Mouse (Mus musculus) bone marrow macrophage, adult 2 months (primary cell): ENCODE measurements around the gene Olfr639. TPM values are rescaled to one million over a fixed set of nuclear protein-coding genes. Genes with fewer than 3 reads are reported as not detected.

Experiments
- H3K27ac ChIP-seq: 2 replicates; pipeline ENCODE4 v1.5.1; 2012; ENCODE audit warnings: low read depth, low read length; ENCODE audit not compliant: insufficient read depth
- H3K4me1 ChIP-seq: 2 replicates; pipeline ENCODE4 v1.6.1; 2012; ENCODE audit warnings: low read length; ENCODE audit not compliant: control insufficient read depth, insufficient read depth
- H3K4me3 ChIP-seq: 2 replicates; pipeline ENCODE4 v1.5.1; 2012; ENCODE audit warnings: mild to moderate bottlenecking, low read length, moderate library complexity; ENCODE audit not compliant: insufficient read depth
- CTCF ChIP-seq: IDR thresholded peaks from 2 replicates; pipeline ENCODE4 v1.5.1; 2012; ENCODE audit warnings: low read depth, mild to moderate bottlenecking, low read length, moderate library complexity
- POLR2A ChIP-seq: IDR thresholded peaks from 2 replicates; pipeline ENCODE4 v1.6.1; 2012; ENCODE audit warnings: mild to moderate bottlenecking, low read depth, low read length, borderline replicate concordance
- polyA plus RNA-seq: library from polyadenylated mRNA; stranded (reverse); fragments of >200 nt; gene quantifications from 2 replicates; pipeline ENCODE4 v1.2.4, GENCODE M21; 2012; ENCODE audit not compliant: missing spikeins, insufficient read depth, insufficient read length

Olfr639 gene
- polyA plus RNA-seq, result 0.12 TPM in 1 of 2 replicates, not detected in the other

DNA sequence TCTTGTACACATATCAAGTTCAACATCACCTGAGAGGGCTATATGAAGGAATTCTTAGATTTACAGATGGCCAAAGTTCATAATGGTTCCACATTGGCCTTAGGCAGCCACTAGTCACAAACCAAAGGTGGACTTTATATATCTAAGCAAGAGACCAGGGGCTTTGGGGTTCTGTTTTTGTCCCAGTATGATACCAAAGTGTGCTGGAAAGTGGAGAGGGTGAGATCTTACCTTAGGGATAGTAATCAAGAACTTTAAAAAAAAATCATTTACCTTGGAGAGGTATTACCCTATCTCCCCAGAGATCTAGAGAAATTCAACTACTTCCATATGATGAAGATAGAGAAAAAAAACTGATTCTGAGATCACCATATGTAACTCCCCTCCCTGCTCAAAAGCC lies at the start of gene Olfr639:
Olfr639 (minus strand) TSS at position 101 of the 400 bp plus-strand sequence.
- TF ChIP-seq CTCF (no peak), POLR2A (no peak)
- no peak within 1 kb of the TSS for H3K4me3 ChIP-seq

GRCm38 (mm10) chr7:104061345-104061744 lies 44.2 kb upstream of the Olfr639 start, which contains the start of gene 4930516K23Rik:
4930516K23Rik (minus strand) TSS chr7:104061445.
- H3K4me3 ChIP-seq, result no peak within 1 kb of the TSS
- H3K4me1 ChIP-seq, result no peaks in the 10 kb centered on the region
- H3K27ac ChIP-seq, result no peak within 1 kb of the TSS
- no peak for TF ChIP-seq POLR2A
- TF ChIP-seq CTCF, result no peak

More for the DNA sequence above, at the start of gene Olfr639:
- Histone ChIP-seq H3K27ac (no peak within 1 kb of the TSS), H3K4me1 (no peaks in the 10 kb centered on the region)

DNA sequence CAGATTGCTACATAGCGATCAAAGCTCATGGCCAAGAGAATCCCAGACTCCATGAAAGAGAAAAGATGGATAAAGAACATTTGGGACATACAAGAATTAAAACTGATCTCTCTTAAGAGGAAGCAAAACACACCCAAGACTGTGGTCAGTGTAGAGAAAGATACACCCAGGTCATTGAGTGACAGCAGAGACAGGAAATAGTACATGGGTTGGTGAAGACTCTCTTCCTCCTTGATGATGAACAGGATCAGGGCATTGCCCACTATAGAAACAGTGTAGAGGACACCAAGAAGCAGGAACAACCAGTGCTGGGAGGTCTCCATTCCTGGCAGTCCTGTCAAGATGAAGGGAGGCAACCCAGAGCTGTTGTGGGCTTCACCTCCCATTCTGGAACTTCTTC lies 42.1 kb upstream of the Olfr639 start:
- H3K27ac ChIP-seq, result no peak overlapping the region
- TF ChIP-seq CTCF (no peak), POLR2A (no peak)
- H3K4me1 ChIP-seq, result no peaks in the 10 kb centered on the region
- no peak overlapping the region for H3K4me3 ChIP-seq

DNA sequence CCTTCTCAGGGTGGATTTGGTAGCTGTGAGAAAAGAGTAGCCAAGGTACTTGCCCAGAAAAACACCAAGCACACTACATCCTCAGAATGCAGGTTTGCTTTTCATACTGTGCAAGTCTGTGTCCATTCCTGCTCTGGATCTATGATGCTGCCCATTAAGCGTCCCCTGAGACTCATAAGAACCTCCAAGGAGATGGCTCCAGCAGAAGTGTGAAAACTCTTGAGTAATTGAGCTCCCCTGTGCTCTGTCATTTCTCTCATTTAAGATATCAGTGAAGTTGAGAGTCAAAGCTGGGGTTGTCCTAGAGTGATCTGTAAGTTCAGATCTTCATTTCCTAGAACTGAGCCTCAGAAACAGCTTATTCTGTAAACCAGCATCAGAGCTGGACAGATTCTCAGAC lies 35.5 kb upstream of the Olfr639 start, which contains the start of gene Olfr642:
Olfr642 (minus strand) TSS at position 101 of the 400 bp plus-strand sequence.
- no peak within 1 kb of the TSS for H3K27ac ChIP-seq
- H3K4me1 ChIP-seq, result no peaks in the 10 kb centered on the region
- no peak for TF ChIP-seq CTCF
- no peak for TF ChIP-seq POLR2A
- H3K4me3 ChIP-seq, result no peak within 1 kb of the TSS

DNA sequence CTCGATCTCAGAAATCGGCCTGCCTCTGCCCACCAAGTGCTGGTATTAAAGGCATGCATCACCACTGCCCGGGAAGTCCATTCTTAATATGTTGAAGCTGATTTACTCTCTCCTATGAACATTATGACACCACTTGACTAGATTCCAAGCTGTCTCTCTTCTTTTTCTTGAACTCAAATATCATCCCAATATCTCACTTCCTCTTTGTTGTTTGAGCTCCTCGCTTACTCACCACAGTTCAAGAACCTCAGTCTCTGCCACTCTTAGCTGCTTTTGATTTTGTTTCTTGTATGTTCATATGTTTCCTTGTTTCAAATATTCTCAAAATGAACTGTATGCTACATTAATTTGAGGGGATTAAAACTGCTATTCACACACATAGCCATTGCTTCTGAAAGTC lies 33.6 kb upstream of the Olfr639 start:
- Histone ChIP-seq H3K4me1 (no peaks in the 10 kb centered on the region), H3K4me3 (no peak overlapping the region), H3K27ac (no peak overlapping the region)
- TF ChIP-seq CTCF (no peak), POLR2A (no peak)

GRCm38 (mm10) chr7:104035145-104035544 lies 18.0 kb upstream of the Olfr639 start, which contains the start of gene Olfr641:
Olfr641 (plus strand) TSS chr7:104035445.
- no peaks in the 10 kb centered on the region for H3K4me1 ChIP-seq
- TF ChIP-seq CTCF (no peak), POLR2A (no peak)
- no peak within 1 kb of the TSS for H3K27ac ChIP-seq
- no peak within 1 kb of the TSS for H3K4me3 ChIP-seq

- no peak for TF ChIP-seq POLR2A
- Histone ChIP-seq H3K4me1 (no peaks in the 10 kb centered on the region), H3K27ac (no peak overlapping the region), H3K4me3 (no peak overlapping the region)
Observed at GRCm38 (mm10) chr7:104026978-104027377, 9.9 kb upstream of the Olfr639 start.

DNA sequence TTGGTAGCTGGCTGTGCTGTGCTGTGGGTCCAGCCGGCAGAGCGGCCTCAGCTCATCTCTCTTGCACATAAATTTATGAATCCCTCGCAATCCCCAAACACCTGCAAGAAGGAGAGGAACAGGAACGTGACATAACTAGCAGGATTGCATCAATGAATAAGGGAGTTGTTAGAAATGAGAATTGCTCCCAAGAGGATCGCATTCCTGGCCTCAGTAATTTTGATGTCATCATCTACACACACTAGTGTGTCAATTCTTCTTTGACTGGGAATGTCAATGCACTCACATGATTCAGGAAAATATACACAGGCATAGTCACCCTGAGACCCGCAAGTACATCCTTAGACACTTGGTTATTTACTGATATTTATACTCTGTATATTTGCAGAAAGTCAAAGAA lies 8.4 kb upstream of the Olfr639 start, which contains the start of gene Olfr640:
Olfr640 (minus strand) TSS at position 101 of the 400 bp plus-strand sequence.
- H3K4me3 ChIP-seq, result no peak within 1 kb of the TSS
- TF ChIP-seq CTCF (no peak), POLR2A (no peak)
- no peak within 1 kb of the TSS for H3K27ac ChIP-seq

GRCm38 (mm10) chr7:104021651-104022050 lies 4.5 kb upstream of the Olfr639 start:
- Histone ChIP-seq H3K4me1 (no peaks in the 10 kb centered on the region), H3K27ac (no peak overlapping the region), H3K4me3 (no peak overlapping the region)
- no peak for TF ChIP-seq POLR2A
- TF ChIP-seq CTCF, result no peak

More for the DNA sequence above, 8.4 kb upstream of the Olfr639 start, which contains the start of gene Olfr640:
- no peaks in the 10 kb centered on the region for H3K4me1 ChIP-seq

DNA sequence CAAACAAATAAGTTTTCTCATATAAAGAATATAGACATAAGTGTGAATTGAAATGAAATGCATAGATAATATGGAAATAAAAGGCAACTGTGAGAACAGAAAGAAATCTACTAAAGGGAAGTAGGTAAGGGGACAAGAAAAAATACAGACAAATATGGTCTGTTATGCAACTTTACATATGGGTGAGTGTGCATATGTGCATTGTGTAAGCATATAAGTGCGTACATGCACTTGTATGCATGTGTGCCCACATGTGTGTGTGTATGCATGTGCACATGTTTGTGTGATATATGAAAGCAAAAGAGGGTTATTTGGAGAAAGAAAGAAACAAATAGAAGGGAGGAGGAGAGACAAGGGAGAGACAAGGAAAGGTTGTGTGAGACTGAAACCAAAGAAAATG lies 1.9 kb upstream of the Olfr639 start:
- TF ChIP-seq CTCF, result no peak
- no peak for TF ChIP-seq POLR2A
- Histone ChIP-seq H3K4me1 (no peaks in the 10 kb centered on the region), H3K27ac (no peak overlapping the region)

GRCm38 (mm10) chr7:103999124-103999523 lies 18.0 kb downstream of the Olfr639 start:
- no peak overlapping the region for H3K27ac ChIP-seq
- TF ChIP-seq CTCF (no peak), POLR2A (no peak)
- no peaks in the 10 kb centered on the region for H3K4me1 ChIP-seq
- H3K4me3 ChIP-seq, result no peak overlapping the region

More for the DNA sequence above, 1.9 kb upstream of the Olfr639 start:
- no peak overlapping the region for H3K4me3 ChIP-seq
